Mouse (Mus musculus) C2C12 (cell line): ENCODE results near the gene Zfp867. TPM values are rescaled to one million over a fixed set of nuclear protein-coding genes. Genes with fewer than 3 reads are reported as not detected.

ENCODE experiments used
- H3K27me3 ChIP-seq: one replicate; pipeline ENCODE4 v1.6.1; 2011; ENCODE audit not compliant: control insufficient read depth, insufficient read depth, insufficient read length
- H3K36me3 ChIP-seq: one replicate; pipeline ENCODE4 v1.6.1; 2011; ENCODE audit not compliant: control insufficient read depth, insufficient read depth
- H3K4me3 ChIP-seq: one replicate; pipeline ENCODE4 v1.5.1; 2011; ENCODE audit warnings: mild to moderate bottlenecking, control low read depth; ENCODE audit not compliant: poor library complexity, insufficient read depth, severe bottlenecking
- H3K79me2 ChIP-seq: one replicate; pipeline ENCODE4 v1.6.1; 2011; ENCODE audit not compliant: control insufficient read depth, insufficient read depth
- H3K79me3 ChIP-seq: one replicate; pipeline ENCODE4 v1.6.1; 2011; ENCODE audit warnings: low read depth, control low read depth
- H3ac ChIP-seq: one replicate; pipeline ENCODE3; 2011; ENCODE audit warnings: low read depth; ENCODE audit not compliant: control insufficient read depth, insufficient read length
- CEBPB ChIP-seq: IDR thresholded peaks from one replicate; pipeline ENCODE4 v1.6.1; 2011; ENCODE audit warnings: low read depth, mild to moderate bottlenecking, control low read depth, moderate library complexity
- CTCF ChIP-seq: IDR thresholded peaks from one replicate; pipeline ENCODE4 v1.5.1; 2011; ENCODE audit not compliant: control insufficient read depth, insufficient read depth, insufficient read length
- FOSL1 ChIP-seq: IDR thresholded peaks from one replicate; pipeline ENCODE4 v1.8.0; 2011; ENCODE audit warnings: mild to moderate bottlenecking, low read length; ENCODE audit not compliant: poor library complexity, insufficient read depth, severe bottlenecking
- MAX ChIP-seq: IDR thresholded peaks from one replicate; pipeline ENCODE4 v1.6.1; 2011; ENCODE audit warnings: mild to moderate bottlenecking, control low read depth
- MYOD1 ChIP-seq: IDR thresholded peaks from one replicate; pipeline ENCODE4 v1.6.1; 2011; ENCODE audit warnings: low read depth; ENCODE audit not compliant: control insufficient read depth, insufficient read length
- MYOG ChIP-seq: IDR thresholded peaks from one replicate; pipeline ENCODE4 v1.6.1; 2011; ENCODE audit not compliant: control insufficient read depth, insufficient read length; ENCODE audit errors: extremely low read depth
- USF1 ChIP-seq: IDR thresholded peaks from one replicate; pipeline ENCODE4 v1.6.1; 2011; ENCODE audit warnings: low read depth, mild to moderate bottlenecking, control low read depth, moderate library complexity
- polyA plus RNA-seq: library from polyadenylated mRNA; unstranded; fragments of >200 nt; fragmentation: generic; extraction: Trizol; gene quantifications from one replicate; pipeline ENCODE4 v1.2.1, GENCODE M21; 2012; ENCODE audit warnings: missing spikeins

Gene Zfp867
- polyA plus RNA-seq, 1 experiment: 0.73 TPM

DNA sequence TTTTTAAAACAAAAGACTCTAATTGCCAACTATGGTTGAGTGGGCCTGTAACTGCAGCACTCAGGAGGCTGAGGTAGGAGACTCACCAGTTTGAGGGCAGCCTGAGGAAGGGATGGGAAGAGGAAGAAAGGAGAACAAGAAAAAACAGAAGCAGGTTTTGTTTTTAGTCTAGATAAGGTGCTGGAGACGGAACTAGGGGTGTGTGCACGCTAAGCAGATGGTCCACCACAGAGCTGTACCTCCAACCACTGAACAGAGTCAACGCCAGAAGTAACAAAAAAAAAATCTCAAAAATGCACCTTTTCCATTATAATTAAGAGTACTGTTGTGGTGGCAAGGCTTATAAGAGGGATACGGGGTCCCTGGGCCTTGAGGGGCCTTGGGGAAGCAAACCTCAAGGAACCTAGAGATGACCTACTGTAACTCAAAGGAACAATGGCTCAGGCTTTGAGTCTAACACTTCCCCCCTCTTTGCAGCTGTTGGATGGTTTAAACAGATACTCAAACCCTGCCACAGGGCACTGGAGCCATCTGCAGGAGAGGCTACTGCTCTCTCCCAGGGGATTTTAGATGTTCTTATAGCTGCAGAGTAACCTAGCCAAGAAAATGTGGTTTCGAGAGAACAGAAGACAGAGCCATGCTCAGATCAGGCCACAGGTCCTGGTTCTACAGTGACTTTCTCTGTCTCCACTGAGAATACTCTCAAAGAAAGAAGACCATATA is 29.9 kb upstream of the Zfp867 start:
- Histone ChIP-seq H3K79me3 (peaks cover 28% of the 10 kb centered on the region), H3K27me3 (no peaks in the 10 kb centered on the region), H3K4me3 (no peak overlapping the region), H3K79me2 (peaks cover 56% of the 10 kb centered on the region), H3K36me3 (peaks cover 77% of the 10 kb centered on the region), H3ac (no peak overlapping the region)
- TF ChIP-seq CTCF (no peak), USF1 (no peak), CEBPB (no peak)

DNA sequence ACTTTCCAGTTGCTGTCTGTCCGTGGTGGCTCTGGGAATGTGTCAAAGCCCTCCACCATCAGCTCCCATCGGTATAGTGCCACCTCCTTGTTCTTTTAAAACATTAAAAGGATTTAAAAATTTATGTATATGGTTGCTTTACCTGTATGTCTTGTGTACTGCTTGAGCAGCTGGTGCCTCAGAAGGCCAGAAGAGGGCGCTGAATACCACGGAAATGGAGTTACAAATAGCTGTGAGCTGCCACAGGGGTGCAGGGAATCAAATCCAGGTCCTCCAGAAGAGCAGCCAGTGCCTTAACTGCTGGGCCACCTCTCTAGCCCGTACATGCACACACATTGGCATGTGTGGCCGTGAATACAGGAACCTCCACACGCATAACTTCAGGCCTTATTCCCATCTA is 25.5 kb upstream of the Zfp867 start:
- H3K79me2 ChIP-seq: peaks cover 17% of the 10 kb centered on the region
- H3K27me3 ChIP-seq: no peaks in the 10 kb centered on the region
- H3K79me3 ChIP-seq: peaks cover 5% of the 10 kb centered on the region
- no peak overlapping the region for H3ac ChIP-seq
- H3K36me3 ChIP-seq: peaks cover 98% of the 10 kb centered on the region
- no peak overlapping the region for H3K4me3 ChIP-seq
- TF ChIP-seq USF1 (no peak), FOSL1 (no peak)

DNA sequence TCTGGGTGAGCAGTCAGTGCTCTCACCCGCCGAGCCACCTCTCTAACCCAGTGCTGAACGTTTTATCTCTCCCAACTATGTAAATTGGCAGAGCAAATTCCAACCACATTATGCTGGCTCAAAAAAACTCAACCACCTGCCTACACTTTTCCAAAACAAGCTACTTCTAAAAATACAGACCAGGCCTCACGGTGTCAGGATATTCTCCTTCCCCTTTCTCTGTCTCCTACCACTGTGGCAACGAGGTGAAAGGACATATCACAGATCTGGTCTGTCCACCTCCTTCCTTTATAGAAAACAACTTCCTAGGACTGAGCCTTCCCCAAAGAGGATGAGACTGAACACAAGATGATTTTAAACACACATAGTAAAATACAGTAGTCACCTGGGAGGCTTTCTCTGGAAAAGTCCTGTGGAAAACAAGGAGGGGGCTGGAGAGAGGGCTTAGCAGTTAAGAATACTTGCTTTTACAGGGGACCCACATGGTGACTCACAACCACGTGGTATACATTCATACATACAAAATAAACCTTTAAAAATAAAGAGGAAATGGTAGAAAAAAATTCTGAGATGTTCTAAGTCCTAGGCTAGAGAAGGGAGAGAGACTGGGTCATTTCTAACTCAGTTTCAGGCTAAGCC is 24.5 kb upstream of the Zfp867 start:
- Histone ChIP-seq H3K79me2 (peaks cover 7% of the 10 kb centered on the region), H3K36me3 (peaks cover 98% of the 10 kb centered on the region), H3K4me3 (no peak overlapping the region), H3ac (no peak overlapping the region), H3K79me3 (peaks cover 3% of the 10 kb centered on the region), H3K27me3 (no peaks in the 10 kb centered on the region)
- TF ChIP-seq MYOD1: no peak
- no peak for TF ChIP-seq CTCF
- TF ChIP-seq MAX: no peak
- TF ChIP-seq CEBPB: no peak
- no peak for TF ChIP-seq FOSL1
- TF ChIP-seq MYOG: no peak
- no peak for TF ChIP-seq USF1

- Histone ChIP-seq H3ac (no peak overlapping the region), H3K4me3 (no peak overlapping the region), H3K36me3 (peaks cover 45% of the 10 kb centered on the region), H3K79me2 (no peaks in the 10 kb centered on the region), H3K79me3 (no peaks in the 10 kb centered on the region), H3K27me3 (no peaks in the 10 kb centered on the region)
- TF ChIP-seq MAX (no peak), MYOD1 (no peak), MYOG (no peak), CEBPB (no peak)
These were observed 13.9 kb upstream of the Zfp867 start for GRCm38 (mm10) chr11:59486222-59486621.

GRCm38 (mm10) chr11:59485641-59486040 is 13.4 kb upstream of the Zfp867 start:
- Histone ChIP-seq H3K79me3 (no peaks in the 10 kb centered on the region), H3K79me2 (no peaks in the 10 kb centered on the region), H3ac (no peak overlapping the region), H3K36me3 (peaks cover 40% of the 10 kb centered on the region), H3K27me3 (no peaks in the 10 kb centered on the region), H3K4me3 (no peak overlapping the region)
- TF ChIP-seq CTCF: no peak
- no peak for TF ChIP-seq MAX
- TF ChIP-seq MYOG: no peak
- TF ChIP-seq FOSL1: no peak
- no peak for TF ChIP-seq USF1
- TF ChIP-seq MYOD1: no peak
- no peak for TF ChIP-seq CEBPB

DNA sequence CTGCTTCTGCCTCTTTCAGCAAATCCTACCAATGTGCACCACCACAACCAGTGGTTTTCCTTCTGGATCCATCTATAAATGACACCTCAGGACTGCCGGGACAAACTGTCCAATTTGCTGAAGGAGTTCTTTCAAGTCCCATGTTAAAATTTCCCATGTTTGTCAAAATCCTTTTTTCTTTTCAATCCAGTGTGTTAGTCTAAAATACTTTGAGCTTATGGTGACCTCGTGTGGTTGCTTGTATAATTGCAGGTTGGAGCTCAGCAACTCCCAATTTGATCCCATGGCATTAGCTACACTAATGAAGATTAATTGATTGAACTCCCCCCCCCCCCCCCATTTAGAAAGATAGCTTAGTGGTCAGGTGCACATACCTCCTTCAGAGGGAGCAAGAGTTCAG is 10.9 kb upstream of the Zfp867 start:
- no peaks in the 10 kb centered on the region for H3K79me3 ChIP-seq
- H3ac ChIP-seq: no peak overlapping the region
- peaks cover 4% of the 10 kb centered on the region for H3K27me3 ChIP-seq
- no peak overlapping the region for H3K4me3 ChIP-seq
- no peaks in the 10 kb centered on the region for H3K79me2 ChIP-seq
- peaks cover 25% of the 10 kb centered on the region for H3K36me3 ChIP-seq
- TF ChIP-seq CTCF (peak; percentile 10), MYOG (no peak)
